Mouse (Mus musculus) kidney, adult 11 months (tissue): Measurements from ENCODE around the gene Rsrc2.
"Not testable (repeated sequence)": the region's sequence is repeated elsewhere in the genome, so short reads cannot be mapped to it uniquely, and the experiment has no call there.

ENCODE experiments used
- DNase-seq: peaks from one replicate; pipeline ENCODE4 v3.0.0; 2022

The Rsrc2 gene

DNA sequence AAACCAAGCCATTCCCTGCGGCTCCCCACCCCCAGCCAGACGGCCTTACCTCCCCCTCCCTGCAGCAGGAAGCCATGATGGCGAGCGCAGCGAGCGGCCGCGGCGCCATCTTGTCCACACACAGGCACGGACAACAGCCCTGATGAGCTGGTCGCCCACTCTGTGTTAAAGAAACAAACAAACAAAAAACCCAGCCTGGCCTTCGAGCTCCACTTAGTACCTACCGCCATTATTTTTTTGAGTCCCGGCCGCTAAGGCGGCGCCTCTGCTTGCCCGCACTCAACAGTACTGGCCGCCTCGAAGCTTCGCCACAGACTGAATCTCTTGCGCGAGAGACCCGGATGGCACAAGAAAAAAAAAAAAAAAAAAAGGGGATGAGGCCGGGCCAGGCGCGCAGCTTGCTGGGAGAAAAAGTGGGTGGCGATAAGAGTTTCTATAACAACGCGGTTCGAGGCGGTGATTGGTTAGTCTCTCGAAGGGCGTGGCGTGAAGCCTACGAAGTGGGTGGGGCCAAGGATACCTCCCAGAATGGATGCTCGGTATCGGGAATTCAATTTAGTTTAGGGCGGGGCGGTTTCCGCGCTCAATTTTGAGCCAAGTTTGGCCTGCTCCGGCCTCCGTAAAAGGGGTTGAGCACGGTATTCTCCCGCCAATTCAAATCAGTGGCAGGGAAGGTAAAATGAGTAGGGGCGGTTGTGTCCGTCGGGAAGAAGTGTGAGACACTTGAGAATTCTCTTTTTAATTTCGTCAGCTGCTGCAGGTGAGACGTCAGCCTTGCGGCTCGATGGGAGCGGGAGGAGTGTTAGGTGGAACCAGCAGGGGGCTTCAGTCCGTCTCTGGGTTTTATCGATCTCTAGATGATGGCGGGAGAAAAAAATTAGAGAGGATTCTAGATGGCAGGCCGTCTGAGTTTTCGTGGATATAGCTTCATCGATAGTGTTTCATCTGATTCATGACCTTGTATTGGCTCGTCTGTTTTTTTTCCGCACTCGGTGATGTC lies at the start of gene Rsrc2, which contains the start of gene Kntc1:
TSS of gene Rsrc2 (minus strand) at position 350 of the 1,000 bp plus-strand sequence.
TSS of gene Kntc1 (plus strand) at position 652 of the 1,000 bp plus-strand sequence.
- DNase-seq = peak; percentile 100

DNA sequence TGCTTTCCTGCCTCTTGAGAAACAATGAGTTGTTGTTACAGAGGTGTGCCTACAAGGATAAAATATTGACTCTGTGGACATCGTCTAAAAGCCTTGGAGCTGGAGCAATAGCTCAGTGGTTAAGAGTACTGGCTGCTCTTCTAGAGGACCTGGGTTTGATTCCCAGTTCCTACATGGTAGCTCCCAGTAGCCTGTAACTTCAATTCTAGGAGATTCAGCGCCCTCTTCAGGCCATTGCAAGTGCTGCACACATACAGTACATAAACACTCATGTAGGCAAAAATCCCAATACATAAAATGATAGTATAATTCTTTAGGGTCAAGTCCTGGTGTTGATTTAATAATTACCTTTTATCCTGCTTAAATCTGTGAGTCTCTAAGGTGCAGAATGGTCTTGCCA lies 43.9 kb upstream of the Rsrc2 start:
- DNase-seq = no peak

DNA sequence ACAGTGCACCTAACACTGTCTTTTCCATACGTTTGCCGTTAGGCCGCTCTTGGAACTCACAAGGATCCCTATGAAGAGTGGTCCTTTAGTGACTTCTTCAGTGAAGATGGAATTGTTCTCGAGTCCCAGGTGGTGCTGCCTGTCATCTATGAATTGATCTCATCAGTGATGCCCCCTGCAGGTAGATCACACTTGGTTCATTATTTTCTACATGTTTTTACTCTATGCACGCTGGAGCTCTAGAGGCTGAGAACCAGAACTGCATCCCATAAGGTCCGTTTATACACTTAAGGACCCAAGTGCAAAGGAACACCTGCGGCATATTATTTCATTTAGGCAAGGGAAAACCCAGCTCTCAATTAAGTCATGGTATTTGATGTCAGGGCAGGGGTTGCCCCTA lies 39.8 kb upstream of the Rsrc2 start:
- no peak for DNase-seq

DNA sequence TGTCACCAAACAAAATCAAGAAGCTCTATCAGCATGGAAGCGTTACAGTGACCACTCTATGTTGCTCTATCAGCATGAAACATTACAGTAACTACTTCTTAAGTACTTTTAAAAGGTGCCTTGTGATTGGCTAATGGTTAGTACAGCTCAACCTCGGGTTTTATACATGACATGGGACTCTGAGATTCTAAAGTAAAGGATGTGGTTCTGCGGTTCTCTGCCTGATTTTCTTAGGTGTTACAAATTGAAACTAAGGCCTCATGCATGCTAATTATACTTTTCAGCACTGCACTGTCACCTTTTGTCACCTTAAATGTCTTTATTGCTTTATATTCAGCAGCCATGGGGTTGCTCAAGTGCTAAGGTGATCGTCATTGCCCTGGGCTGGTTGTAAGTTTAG lies 32.6 kb upstream of the Rsrc2 start:
- no peak for DNase-seq

DNA sequence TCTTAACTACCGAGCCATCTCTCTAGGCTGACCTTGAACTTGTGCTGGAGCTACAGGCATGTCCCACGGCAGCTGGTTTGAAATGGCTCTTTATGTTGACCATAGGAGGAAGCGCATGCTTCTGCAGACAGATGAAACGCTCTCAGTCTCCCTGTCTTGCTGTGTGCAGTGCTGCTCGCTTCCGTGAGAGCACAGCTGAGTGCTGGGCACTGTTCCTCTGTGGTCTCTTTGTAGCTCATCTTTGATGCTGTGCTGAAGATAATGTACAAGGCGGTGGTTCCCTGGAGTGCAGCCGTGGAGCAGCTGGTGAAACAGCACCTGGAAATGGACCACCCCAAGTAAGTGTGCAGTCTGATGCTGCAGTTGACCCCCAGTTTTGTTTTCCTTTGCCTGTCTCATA lies 31.5 kb upstream of the Rsrc2 start:
- DNase-seq = no peak

DNA sequence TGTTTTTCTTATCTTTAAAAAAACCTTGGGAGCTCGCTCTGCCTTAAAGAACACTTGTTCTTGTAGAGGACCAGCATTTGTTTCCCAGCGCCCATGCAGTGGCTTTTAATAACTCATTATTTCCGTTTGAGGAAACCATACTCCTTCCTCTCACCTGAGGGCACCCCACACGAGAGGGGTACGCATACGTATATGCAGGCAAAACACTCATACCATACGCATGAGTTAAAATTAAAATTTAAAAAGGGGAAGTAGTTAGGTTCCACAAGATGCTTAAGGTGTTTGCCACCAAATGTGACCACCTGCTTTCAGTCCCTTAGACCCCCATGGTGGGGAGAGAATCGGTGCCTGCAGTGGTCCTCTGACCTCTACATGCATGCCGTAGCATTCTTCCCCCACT lies 24.2 kb upstream of the Rsrc2 start:
- no peak for DNase-seq

DNA sequence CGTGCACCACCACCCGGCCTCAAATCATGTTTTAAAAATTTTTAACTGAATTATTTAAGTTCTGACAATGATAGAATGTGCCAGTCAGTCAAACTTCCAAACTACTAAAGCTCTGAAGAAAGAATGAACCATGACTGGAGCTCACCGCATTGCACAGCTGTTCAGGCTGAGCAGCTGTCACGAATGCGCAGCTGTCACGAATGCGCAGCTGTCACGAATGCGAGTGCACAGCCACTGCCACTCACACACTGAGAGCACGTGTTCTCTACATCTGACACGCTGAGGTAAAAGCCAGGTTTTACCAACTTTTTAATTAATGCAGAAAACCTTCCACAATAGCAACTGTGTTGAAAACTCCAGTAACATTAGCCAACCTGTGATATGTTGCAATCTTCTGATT lies 17.2 kb upstream of the Rsrc2 start:
- not testable (repeated sequence) for DNase-seq

DNA sequence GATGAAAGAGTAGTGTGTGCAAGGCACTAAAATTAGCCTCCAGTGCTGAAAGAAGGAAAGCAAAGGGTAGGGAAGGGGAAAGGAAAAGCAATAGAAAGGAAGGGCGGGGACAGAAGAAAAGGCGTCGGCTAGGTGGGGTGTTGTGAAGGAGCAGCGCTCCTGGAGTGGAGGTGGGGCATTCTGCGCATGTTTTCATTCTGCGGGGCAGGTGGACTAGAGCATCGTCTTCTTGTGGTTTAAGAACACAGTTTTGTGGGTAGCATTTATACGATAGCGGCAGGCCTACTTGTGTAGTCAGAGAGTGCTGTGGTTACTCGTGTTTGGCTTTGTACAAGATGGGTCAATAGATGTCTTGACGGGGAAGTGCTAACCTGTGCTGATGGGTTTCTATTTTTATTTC lies 16.3 kb upstream of the Rsrc2 start:
- no peak for DNase-seq

DNA sequence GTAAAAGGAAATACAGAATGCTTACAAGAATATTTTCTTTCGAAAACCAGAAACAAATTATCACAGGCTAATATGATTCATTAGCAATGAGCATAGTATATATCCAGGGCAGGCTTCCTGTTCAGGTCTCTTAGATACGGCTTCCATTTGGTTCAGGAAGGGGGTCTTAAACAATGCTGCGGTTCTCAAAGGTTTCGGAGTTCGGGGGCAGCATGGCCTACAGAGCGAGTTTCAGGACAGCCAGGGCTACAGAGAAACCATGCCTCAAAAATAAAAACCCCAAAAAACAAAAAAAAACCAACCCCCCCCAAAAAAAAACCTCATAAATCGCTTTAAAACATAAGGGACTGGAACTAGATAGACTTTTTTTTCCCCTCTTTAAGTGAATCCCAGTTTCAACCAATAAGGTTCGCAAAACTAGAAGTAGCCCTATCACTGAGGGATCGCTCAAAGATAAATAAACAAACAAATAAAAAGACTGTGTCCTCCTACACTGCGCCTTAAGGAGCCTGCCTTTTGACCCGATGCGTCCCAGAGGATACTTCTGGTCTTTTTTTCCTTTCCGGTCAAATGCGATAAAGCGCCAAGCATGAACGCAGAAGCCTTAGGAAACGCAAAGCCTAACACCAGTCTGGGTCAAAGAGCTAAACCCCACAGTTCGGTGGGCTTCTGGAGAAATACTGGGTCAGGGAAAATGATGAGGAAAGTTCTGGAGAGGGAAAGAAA lies 712 bp downstream of the Rsrc2 start:
- DNase-seq = no peak

DNA sequence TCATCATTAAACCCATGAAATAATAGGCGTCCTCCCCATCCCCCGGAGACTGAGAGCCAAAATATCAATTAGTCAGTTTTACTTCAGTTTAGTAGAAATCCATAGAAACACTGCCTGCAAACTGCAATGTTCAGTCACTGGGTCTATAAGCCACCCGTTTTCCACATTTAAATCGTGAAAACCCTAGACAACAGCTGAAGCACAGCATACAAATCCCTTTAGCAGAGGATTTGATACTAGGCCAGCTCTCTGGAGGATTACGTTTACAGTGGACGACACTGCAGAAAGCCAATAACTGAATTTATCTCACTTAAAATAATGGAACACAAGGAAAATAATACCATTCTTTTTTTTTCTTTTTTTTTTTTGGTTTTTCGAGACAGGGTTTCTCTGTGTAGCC lies 1.6 kb downstream of the Rsrc2 start:
- no peak for DNase-seq

DNA sequence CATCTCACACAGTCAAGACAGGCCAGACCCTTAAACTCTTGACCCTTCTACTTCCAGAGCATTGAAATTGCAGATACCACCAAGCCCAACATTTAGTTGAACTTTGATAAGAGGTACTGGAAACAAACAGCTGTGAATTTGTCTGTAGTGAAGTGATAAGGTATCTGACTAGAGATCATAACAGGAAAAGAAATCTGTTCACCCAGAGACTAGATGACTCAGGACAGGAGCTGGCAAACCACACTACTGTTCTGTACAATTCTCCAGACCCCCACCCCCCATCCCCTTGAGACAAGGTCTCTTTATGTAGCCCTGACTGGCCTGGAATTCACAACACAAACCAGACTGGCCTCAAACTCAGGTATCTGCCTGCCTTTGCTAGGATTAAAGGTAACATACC lies 3.0 kb downstream of the Rsrc2 start:
- DNase-seq = no peak

DNA sequence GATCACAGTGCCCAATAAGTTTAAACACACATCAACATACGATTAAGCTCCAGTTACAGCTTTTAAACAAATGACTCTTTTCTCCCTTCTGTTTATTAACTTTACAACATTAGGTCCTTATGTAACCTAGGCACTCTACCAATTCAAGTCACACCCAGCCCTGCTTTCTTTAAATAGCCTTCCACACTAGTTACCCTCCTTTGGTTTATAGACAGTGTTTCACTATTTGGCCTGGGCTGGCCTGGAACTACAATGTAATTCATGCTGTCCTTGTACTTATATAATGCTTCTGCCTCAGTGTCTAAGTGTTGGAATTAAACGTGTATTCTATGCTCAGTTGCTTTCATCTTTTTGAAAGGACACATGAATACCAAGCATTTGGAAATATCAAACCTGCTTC lies 4.9 kb downstream of the Rsrc2 start:
- no peak for DNase-seq

DNA sequence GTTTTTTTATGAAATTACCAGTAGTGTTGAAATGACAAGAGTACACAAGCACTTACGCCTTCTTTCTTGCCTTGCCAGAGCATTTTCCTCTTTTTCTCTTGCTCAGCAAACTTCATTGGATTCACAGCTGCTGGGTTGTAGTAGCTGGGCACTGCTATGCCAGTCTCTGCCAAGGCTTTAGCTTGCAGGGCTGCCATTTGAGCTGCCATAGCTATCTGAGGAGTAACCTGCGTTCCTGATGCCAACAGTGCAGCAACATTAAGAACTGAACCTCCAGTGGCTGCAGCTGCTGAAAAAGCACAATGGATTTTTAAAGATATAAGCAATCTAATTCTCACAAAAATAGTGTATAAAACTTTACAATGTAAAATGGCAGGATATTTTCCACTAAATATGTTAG lies 18.2 kb downstream of the Rsrc2 start:
- no peak for DNase-seq

DNA sequence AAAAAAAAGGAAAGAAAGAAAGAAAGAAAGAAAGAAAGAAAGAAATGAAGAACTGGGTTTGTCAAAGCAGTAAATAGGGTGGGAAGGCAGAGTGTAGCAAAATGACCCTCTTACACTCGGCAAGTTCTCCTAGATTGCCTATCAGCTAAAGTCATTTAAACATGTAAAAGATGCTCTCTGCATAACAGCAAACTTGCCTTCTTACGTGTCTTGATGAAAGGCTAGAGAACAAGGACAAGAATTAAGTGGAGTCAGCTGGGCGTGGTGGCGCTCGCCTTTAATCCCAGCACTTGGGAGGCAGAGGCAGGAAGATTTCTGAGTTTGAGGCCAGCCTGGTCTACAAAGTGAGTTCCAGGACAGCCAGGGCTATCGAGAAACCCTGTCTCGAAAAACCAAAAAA lies 25.4 kb downstream of the Rsrc2 start:
- not testable (repeated sequence) for DNase-seq

DNA sequence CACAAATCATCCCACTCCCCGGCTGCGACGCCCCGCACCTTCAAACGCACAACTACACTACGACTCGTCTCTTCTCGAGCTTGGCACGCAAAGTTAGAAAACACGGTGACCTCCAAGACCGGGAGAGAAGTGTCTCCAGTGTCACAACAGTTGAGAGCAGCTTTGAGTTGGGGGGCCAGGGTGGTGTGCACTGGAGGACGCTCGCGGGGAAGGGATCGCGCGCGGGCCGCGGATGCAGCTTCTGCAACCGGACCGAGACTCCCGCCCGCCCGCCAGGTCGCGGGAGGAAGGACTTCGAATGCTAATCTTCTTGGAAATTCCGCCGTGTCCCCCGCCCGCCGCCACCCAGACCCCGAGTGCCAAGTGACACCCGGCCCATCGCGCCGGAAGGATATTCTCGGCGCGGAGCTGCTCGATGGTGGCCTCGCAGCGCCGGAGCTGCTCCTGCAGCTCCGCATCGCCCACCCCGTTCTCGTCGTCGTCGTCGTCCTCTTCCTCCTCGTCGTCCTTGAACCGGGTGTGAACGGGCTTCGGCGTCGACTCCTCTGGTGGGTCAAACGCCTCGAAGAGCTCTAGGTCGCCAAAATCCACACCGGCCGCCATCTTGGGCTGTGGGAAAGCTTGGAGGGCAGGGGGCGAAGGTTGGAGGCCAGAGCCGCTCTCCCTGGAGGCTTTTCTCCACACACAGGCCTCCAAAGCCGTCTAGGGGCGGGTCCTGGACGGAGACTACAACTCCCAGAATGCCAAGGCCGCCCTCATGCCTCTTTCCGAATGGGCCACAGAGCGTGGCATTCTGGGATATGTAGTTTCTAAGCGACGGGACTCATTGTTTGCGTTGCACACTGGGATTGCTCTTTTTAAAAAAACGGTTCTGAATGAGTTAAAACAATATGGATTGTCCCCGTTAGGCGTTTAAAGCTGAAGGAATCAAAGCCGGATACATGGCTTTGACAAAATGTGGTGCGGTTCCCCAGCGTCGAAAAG lies 28.6 kb downstream of the Rsrc2 start, which contains the start of gene Zcchc8:
TSS of gene Zcchc8 (minus strand) at position 773 of the 984 bp plus-strand sequence.
- peak; percentile 97 for DNase-seq

DNA sequence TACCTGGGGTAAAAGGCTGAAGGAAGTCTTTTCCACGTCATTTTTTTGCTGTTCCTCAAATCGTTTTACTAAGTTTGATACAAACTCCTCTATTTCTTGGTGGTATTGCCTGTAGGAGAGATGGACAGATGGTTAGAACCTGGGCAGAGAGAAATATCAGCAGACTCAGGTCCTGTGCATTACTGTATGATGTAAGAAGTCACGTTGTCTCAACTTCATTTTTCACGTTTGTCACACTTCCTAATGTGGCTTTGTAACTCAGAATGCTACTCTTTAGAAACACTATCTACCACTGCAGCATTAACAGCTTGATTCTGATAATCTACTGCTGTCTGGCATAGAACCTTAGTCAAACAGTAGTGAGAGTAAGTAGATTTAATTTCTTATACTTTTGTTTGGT lies 34.6 kb downstream of the Rsrc2 start:
- no peak for DNase-seq

DNA sequence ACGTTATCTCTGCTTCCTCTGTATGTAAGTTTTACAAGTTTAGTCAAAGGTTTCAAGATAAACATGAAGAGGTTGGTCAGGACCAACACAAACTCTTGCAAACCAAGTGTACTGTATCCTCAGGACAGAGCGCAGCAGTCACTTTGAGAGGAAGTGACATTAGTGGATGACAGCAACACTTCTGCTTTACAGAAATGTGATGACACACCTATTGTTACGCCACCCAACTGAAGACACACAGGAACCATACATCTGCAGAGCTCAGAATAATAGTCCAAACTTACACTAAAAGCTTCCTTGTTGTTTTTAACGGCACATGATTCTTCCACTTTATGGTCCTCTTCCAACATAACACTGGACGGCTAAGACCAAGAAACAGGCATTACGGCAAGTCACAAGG lies 35.4 kb downstream of the Rsrc2 start:
- DNase-seq = no peak

DNA sequence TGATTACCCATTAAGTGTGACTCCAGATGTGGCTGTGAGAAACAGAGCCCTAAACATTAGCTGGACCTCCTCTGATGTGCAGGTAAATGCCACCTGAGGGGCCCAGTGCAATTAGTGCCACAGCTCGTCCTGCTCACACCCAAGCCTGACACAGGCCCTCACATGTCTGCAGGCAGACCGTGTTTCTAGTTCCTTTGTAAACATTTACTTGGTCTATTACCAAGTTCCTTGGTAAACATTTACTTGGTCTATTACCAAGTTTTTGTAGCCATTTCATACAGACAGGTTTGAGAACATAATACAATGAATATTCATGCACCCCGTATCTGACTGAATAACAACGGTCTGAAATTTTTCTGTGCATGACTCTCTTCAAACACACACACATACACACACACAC lies 39.6 kb downstream of the Rsrc2 start:
- DNase-seq = peak; percentile 31

DNA sequence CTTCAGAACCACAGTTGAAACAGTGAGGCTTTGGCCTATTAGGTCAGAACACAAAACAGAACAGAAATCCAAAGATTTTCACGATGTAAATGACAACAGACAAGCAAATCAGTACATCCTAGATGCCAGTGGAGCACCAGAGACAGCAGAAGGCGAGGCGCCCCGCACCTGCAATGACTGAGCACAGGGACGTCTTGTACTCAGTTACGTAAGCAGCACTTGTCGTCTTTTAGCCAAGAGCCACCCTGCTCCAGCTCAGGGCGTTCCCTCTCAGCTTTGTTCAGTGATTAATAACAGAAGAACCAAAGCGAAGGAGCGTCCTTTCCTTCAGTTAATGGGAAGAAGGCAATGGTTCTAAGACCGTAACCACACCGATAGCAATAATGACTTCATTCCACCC lies 40.6 kb downstream of the Rsrc2 start:
- no peak for DNase-seq

DNA sequence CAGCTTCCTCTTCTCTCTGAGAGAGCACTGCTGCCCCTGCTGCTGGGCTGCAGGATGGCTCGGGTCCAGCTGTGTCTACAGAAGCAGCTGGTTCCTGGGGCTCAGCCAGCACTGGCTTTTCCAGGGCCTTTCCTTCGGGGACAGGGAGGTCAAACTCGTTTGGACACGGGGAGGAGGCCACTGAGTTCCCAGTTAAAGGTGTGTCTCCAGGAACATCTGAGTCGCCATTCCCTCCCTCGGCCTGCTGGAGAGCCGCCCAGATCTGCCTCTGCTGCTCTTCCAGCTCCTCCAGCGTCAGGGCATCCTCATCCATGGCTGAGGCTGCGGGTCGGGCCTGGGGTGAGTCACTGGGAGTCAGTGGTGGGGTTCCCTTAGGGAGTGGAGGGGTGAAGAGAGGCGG lies 48.6 kb downstream of the Rsrc2 start:
- peak; percentile 49 for DNase-seq

DNA sequence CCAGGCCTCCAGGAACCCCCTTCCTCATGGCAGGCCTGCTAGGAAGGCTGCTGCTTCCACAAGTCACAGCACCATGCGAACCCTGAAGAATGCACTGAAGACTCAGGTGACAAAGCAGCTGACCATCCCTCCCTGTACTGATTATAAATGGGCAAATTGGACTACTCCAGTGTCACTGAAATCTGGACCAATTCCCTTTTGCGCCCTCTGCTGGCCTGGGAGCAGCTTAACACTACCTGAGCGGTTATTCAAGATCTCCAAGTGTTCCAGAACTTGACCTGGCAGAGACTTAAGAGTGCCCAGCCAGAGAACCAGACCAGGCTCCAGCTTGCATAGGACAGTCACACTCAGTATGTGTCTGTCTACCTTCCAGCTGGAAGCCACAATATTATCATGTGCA lies 50.0 kb downstream of the Rsrc2 start:
- peak; percentile 49 for DNase-seq

DNA sequence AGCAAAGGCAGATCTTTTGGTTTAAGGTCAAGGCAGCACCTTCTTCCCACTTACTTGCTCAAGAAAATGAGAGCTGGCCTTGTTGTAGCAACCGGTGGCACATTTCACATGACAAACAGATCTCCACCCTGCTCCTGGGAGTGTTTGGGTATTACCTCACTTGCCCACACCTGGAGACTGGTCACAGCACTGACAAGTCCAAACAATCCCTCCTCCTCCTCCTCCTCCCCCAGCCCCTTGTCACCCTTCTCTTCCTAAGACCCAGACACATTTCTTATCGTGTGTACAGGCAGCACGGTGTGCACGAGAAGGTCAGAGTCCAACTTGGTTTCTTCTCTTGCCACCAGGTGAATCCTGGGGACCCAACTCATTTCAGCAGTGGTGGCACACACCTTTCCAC lies 52.3 kb downstream of the Rsrc2 start:
- DNase-seq = no peak

DNA sequence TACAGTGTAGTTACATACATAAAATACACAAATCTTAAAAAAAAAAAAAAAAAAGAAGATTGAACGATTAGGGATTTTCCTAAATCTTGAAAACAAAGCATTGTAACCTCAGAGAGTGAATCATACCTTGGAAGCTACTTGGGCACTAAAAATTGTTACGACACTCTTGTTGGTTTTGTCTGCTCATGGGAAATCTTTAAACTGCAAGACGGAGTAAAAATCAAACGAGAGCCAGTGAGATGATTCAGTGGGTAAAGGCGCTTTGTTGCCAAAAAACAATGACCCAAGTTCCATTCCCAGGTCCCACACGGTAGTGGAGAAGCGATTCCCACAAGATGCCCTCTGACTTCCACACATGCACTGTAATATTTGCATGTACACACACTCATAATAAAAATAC lies 53.0 kb downstream of the Rsrc2 start:
- no peak for DNase-seq
